Mouse (Mus musculus) testis, adult 2 months (tissue): ENCODE results near the gene Tbx20. TPM values are rescaled to one million over a fixed set of nuclear protein-coding genes. Genes with fewer than 3 reads are reported as not detected.

ENCODE experiments used
- H3K27ac ChIP-seq: fragments of 200-500 bp; 2 replicates; pipeline ENCODE4 v1.5.1; 2012; ENCODE audit warnings: low read depth, low read length; ENCODE audit not compliant: control insufficient read depth, insufficient read depth
- H3K27me3 ChIP-seq: fragments of 200-500 bp; 2 replicates; pipeline ENCODE4 v1.6.1; 2012; ENCODE audit warnings: mild to moderate bottlenecking, low read length, moderate library complexity; ENCODE audit not compliant: control insufficient read depth, insufficient read depth
- H3K36me3 ChIP-seq: fragments of 200-500 bp; 2 replicates; pipeline ENCODE4 v1.6.1; 2012; ENCODE audit warnings: mild to moderate bottlenecking, low read length; ENCODE audit not compliant: control insufficient read depth, insufficient read depth
- H3K4me1 ChIP-seq: fragments of 200-500 bp; 2 replicates; pipeline ENCODE4 v1.6.1; 2012; ENCODE audit warnings: low read length; ENCODE audit not compliant: control insufficient read depth, insufficient read depth
- H3K4me3 ChIP-seq: fragments of 200-500 bp; 2 replicates; pipeline ENCODE4 v1.5.1; 2012; ENCODE audit warnings: low read depth, mild to moderate bottlenecking, low read length, moderate library complexity, mixed read lengths; ENCODE audit not compliant: control insufficient read depth
- CTCF ChIP-seq: fragments of 200-500 bp; IDR thresholded peaks from 2 replicates; pipeline ENCODE4 v1.5.1; 2012; ENCODE audit warnings: low read depth, mild to moderate bottlenecking, inconsistent platforms, low read length, moderate library complexity; ENCODE audit not compliant: control insufficient read depth, insufficient read depth, insufficient replicate concordance
- POLR2A ChIP-seq: fragments of 200-500 bp; IDR thresholded peaks from 2 replicates; pipeline ENCODE4 v1.6.1; 2012; ENCODE audit warnings: low read depth, mild to moderate bottlenecking, inconsistent platforms, low read length, moderate library complexity; ENCODE audit not compliant: control insufficient read depth
- polyA plus RNA-seq: library from polyadenylated mRNA; depleted of rRNA; stranded (reverse); fragments of >200 nt; gene quantifications from 2 replicates; pipeline ENCODE4 v1.2.3, GENCODE M21; 2012

Tbx20 gene
- polyA plus RNA-seq, 1 experiment = 0.01 TPM

- H3K4me1 ChIP-seq = peaks cover 27% of the 10 kb centered on the region
- H3K4me3 ChIP-seq = no peak overlapping the region
- peaks cover 2% of the 10 kb centered on the region for H3K27me3 ChIP-seq
- H3K36me3 ChIP-seq = no peaks in the 10 kb centered on the region
- no peak for TF ChIP-seq POLR2A
- no peak for TF ChIP-seq CTCF
- no peak overlapping the region for H3K27ac ChIP-seq
These were observed 898 bp upstream of the Tbx20 start for GRCm38 (mm10) chr9:24775001-24775400.

- Histone ChIP-seq H3K4me3 (peak overlapping the region; percentile 9; the same call in 1 of the 2 replicates), H3K27me3 (peaks cover 2% of the 10 kb centered on the region), H3K4me1 (peaks cover 28% of the 10 kb centered on the region), H3K36me3 (no peaks in the 10 kb centered on the region), H3K27ac (no peak overlapping the region)
- TF ChIP-seq CTCF = no peak
- TF ChIP-seq POLR2A = no peak
These were observed 434 bp downstream of the Tbx20 start for GRCm38 (mm10) chr9:24773669-24774068.

- Histone ChIP-seq H3K27ac (no peak overlapping the region), H3K36me3 (no peaks in the 10 kb centered on the region), H3K4me3 (no peak overlapping the region), H3K4me1 (peaks cover 28% of the 10 kb centered on the region), H3K27me3 (peaks cover 2% of the 10 kb centered on the region)
- TF ChIP-seq POLR2A (no peak), CTCF (no peak)
These were observed 932 bp downstream of the Tbx20 start for GRCm38 (mm10) chr9:24773171-24773570.

- H3K27ac ChIP-seq = no peak overlapping the region
- peaks cover 2% of the 10 kb centered on the region for H3K27me3 ChIP-seq
- TF ChIP-seq POLR2A (no peak), CTCF (no peak)
- H3K36me3 ChIP-seq = no peaks in the 10 kb centered on the region
- no peak overlapping the region for H3K4me3 ChIP-seq
- peaks cover 22% of the 10 kb centered on the region for H3K4me1 ChIP-seq
These were observed 1.5 kb downstream of the Tbx20 start for GRCm38 (mm10) chr9:24772431-24773120.

- peaks cover 19% of the 10 kb centered on the region for H3K4me1 ChIP-seq
- no peaks in the 10 kb centered on the region for H3K36me3 ChIP-seq
- no peak overlapping the region for H3K27ac ChIP-seq
- peaks cover 2% of the 10 kb centered on the region for H3K27me3 ChIP-seq
- TF ChIP-seq CTCF = no peak
- TF ChIP-seq POLR2A = no peak
- no peak overlapping the region for H3K4me3 ChIP-seq
These were observed 2.4 kb downstream of the Tbx20 start for GRCm38 (mm10) chr9:24771713-24772112.

DNA sequence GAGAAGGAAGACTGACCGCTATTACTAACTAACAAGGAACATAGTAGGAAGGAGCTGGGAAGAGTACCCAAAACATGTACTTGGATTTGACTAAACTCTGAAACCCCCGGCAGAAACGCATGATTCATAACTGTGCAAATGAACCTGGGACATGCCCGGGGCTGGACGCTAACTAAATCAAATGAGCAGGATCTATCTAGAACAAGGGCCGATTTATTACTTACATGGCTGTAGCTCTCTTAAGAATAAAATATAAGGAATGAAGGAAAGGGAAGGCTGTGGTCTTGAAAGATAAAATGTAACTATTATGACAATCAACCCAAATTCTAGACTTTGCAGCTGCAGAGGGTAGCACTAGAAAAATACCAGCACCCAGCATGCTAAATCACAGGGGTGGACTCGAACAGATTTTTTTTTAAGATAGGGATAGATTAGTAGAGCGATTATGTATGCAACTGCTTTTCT is 3.1 kb downstream of the Tbx20 start:
- Histone ChIP-seq H3K36me3 (no peaks in the 10 kb centered on the region), H3K27me3 (peaks cover 2% of the 10 kb centered on the region), H3K4me3 (no peak overlapping the region), H3K27ac (no peak overlapping the region), H3K4me1 (peaks cover 19% of the 10 kb centered on the region)
- TF ChIP-seq POLR2A (no peak), CTCF (no peak)

GRCm38 (mm10) chr9:24770149-24770940 is 3.8 kb downstream of the Tbx20 start:
- no peak for TF ChIP-seq POLR2A
- no peak for TF ChIP-seq CTCF
- Histone ChIP-seq H3K4me3 (peak overlapping the region; percentile 14), H3K27ac (no peak overlapping the region), H3K36me3 (no peaks in the 10 kb centered on the region), H3K4me1 (peaks cover 19% of the 10 kb centered on the region), H3K27me3 (peaks cover 2% of the 10 kb centered on the region)
